Mouse (Mus musculus) stomach, embryonic 15.5 days (tissue): Measurements from ENCODE around the gene Sdk2. TPM values are rescaled to one million over a fixed set of nuclear protein-coding genes. Genes with fewer than 3 reads are reported as not detected.

Source experiments
- ATAC-seq: fragments of 200-750 bp; cut with Nextera tagmentation; 2 replicates; pipeline ENCODE4 v1.8.0; 2017; ENCODE audit warnings: low read depth, moderate number of reproducible peaks, moderate TSS enrichment; ENCODE audit not compliant: insufficient read depth, low FRiP score
- H3K27ac ChIP-seq: fragments of 300-500 bp; sonication (generic); 2 replicates; pipeline ENCODE4 v1.5.1; 2015; ENCODE audit warnings: mild to moderate bottlenecking, inconsistent platforms
- H3K27me3 ChIP-seq: fragments of 300-500 bp; sonication (generic); replicated peaks from 2 replicates; pipeline ENCODE4 v1.6.1; 2015; ENCODE audit warnings: inconsistent platforms
- H3K36me3 ChIP-seq: fragments of 300-500 bp; sonication (generic); 2 replicates; pipeline ENCODE4 v1.6.1; 2015; ENCODE audit warnings: inconsistent platforms
- H3K4me1 ChIP-seq: fragments of 300-500 bp; sonication (generic); 2 replicates; pipeline ENCODE4 v1.6.1; 2015; ENCODE audit warnings: inconsistent platforms
- H3K4me2 ChIP-seq: fragments of 300-500 bp; sonication (generic); 2 replicates; pipeline ENCODE4 v1.6.1; 2015; ENCODE audit warnings: mild to moderate bottlenecking, inconsistent platforms
- H3K4me3 ChIP-seq: fragments of 300-500 bp; sonication (generic); replicated peaks from 2 replicates; pipeline ENCODE4 v1.5.1; 2015; ENCODE audit warnings: inconsistent platforms
- H3K9ac ChIP-seq: fragments of 300-500 bp; sonication (generic); 2 replicates; pipeline ENCODE4 v1.6.1; 2015; ENCODE audit warnings: inconsistent platforms
- H3K9me3 ChIP-seq: fragments of 300-500 bp; sonication (generic); 2 replicates; pipeline ENCODE4 v1.6.1; 2016; ENCODE audit warnings: inconsistent platforms
- WGBS: fragments of 180-500 bp; shearing (Covaris S2); methylation state at CpG from one replicate; pipeline ENCODE4 v1.1.7; 2015; 5-methylcytosine and 5-hydroxymethylcytosine counted together
- polyA plus RNA-seq: library from polyadenylated mRNA; unstranded; fragments of >200 nt; fragmentation: Nextera tagmentation; extraction: Ambion mirVana; gene quantifications from 2 replicates; pipeline ENCODE4 v1.2.1, GENCODE M21; 2015

Gene Sdk2
- polyA plus RNA-seq, 1 experiment from 2014 or later: 3.0 TPM

GRCm38 (mm10) chr11:113990065-113990464 is 76.8 kb downstream of the Sdk2 start:
- Histone ChIP-seq H3K4me1 (peaks cover 13% of the 10 kb centered on the region), H3K4me3 (peak overlapping the region; percentile 20; the same call in 1 of the 2 replicates), H3K36me3 (no peaks in the 10 kb centered on the region), H3K27me3 (no peaks in the 10 kb centered on the region), H3K9ac (no peak overlapping the region), H3K4me2 (peak overlapping the region; percentile 40), H3K27ac (no peak overlapping the region), H3K9me3 (no peaks in the 10 kb centered on the region)
- WGBS: 23% methylated on average over 4 of the region's 4 CpGs
- no peak for ATAC-seq

- no peak for ATAC-seq
- Histone ChIP-seq H3K27me3 (no peaks in the 10 kb centered on the region), H3K4me2 (no peak overlapping the region), H3K4me3 (no peak overlapping the region), H3K27ac (no peak overlapping the region), H3K9me3 (no peaks in the 10 kb centered on the region), H3K9ac (no peak overlapping the region), H3K4me1 (peaks cover 26% of the 10 kb centered on the region), H3K36me3 (no peaks in the 10 kb centered on the region)
- WGBS: 25% methylated on average over 5 of the region's 5 CpGs
Observed at GRCm38 (mm10) chr11:113985826-113986416, 80.9 kb downstream of the Sdk2 start.

GRCm38 (mm10) chr11:113981732-113982503 is 84.9 kb downstream of the Sdk2 start:
- 28% methylated on average over 7 of the region's 7 CpGs for WGBS
- Histone ChIP-seq H3K9ac (no peak overlapping the region), H3K27me3 (no peaks in the 10 kb centered on the region), H3K4me3 (no peak overlapping the region), H3K4me2 (no peak overlapping the region), H3K9me3 (no peaks in the 10 kb centered on the region), H3K27ac (peak overlapping the region; percentile 14; the same call in 1 of the 2 replicates), H3K36me3 (no peaks in the 10 kb centered on the region), H3K4me1 (peaks cover 20% of the 10 kb centered on the region)
- peak; percentile 32; the same call in 1 of the 2 replicates for ATAC-seq

- WGBS: 64% methylated on average over 6 of the region's 6 CpGs
- Histone ChIP-seq H3K9me3 (no peaks in the 10 kb centered on the region), H3K9ac (no peak overlapping the region), H3K4me1 (peaks cover 19% of the 10 kb centered on the region), H3K36me3 (no peaks in the 10 kb centered on the region), H3K4me2 (no peak overlapping the region), H3K27ac (0 out of 2 replicates have a peak overlapping the region, but pooled peaks have one; percentile 14), H3K4me3 (no peak overlapping the region), H3K27me3 (no peaks in the 10 kb centered on the region)
- ATAC-seq: no peak
Observed at GRCm38 (mm10) chr11:113981088-113981487, 85.8 kb downstream of the Sdk2 start.

GRCm38 (mm10) chr11:113978318-113978717 is 88.5 kb downstream of the Sdk2 start:
- H3K9me3 ChIP-seq: no peaks in the 10 kb centered on the region
- no peak for ATAC-seq
- no peaks in the 10 kb centered on the region for H3K27me3 ChIP-seq
- H3K4me2 ChIP-seq: no peak overlapping the region
- peaks cover 18% of the 10 kb centered on the region for H3K4me1 ChIP-seq
- H3K9ac ChIP-seq: no peak overlapping the region
- H3K27ac ChIP-seq: no peak overlapping the region
- 96% methylated on average over 12 of the region's 12 CpGs for WGBS
- no peaks in the 10 kb centered on the region for H3K36me3 ChIP-seq
- no peak overlapping the region for H3K4me3 ChIP-seq

- Histone ChIP-seq H3K27me3 (no peaks in the 10 kb centered on the region), H3K36me3 (no peaks in the 10 kb centered on the region), H3K27ac (no peak overlapping the region), H3K9ac (no peak overlapping the region), H3K4me1 (peaks cover 5% of the 10 kb centered on the region; the same call in 1 of the 2 replicates), H3K9me3 (0 out of 2 replicates have a peak, but pooled peaks cover 4% of the 10 kb centered on the region), H3K4me3 (no peak overlapping the region), H3K4me2 (no peak overlapping the region)
- 59% methylated on average over 3 of the region's 3 CpGs for WGBS
- ATAC-seq: no peak
Observed at GRCm38 (mm10) chr11:113975667-113975970, 91.2 kb downstream of the Sdk2 start.

- no peak overlapping the region for H3K27ac ChIP-seq
- whole genome bisulfite sequencing: 30% methylated on average over 16 of the region's 16 CpGs
- no peak overlapping the region for H3K4me3 ChIP-seq
- no peak for ATAC-seq
- H3K4me1 ChIP-seq: peaks cover 5% of the 10 kb centered on the region; the same call in 1 of the 2 replicates
- no peaks in the 10 kb centered on the region for H3K36me3 ChIP-seq
- H3K4me2 ChIP-seq: no peak overlapping the region
- no peak overlapping the region for H3K9ac ChIP-seq
- no peaks in the 10 kb centered on the region for H3K27me3 ChIP-seq
- 0 out of 2 replicates have a peak, but pooled peaks cover 4% of the 10 kb centered on the region for H3K9me3 ChIP-seq
Observed at GRCm38 (mm10) chr11:113974876-113975666, 91.8 kb downstream of the Sdk2 start.

GRCm38 (mm10) chr11:113972517-113972872 is 94.4 kb downstream of the Sdk2 start:
- no peaks in the 10 kb centered on the region for H3K27me3 ChIP-seq
- ATAC-seq: peak; percentile 65; the same call in 1 of the 2 replicates
- H3K27ac ChIP-seq: no peak overlapping the region
- H3K4me2 ChIP-seq: no peak overlapping the region
- no peak overlapping the region for H3K4me3 ChIP-seq
- 66% methylated on average over 3 of the region's 3 CpGs for WGBS
- 0 out of 2 replicates have a peak, but pooled peaks cover 4% of the 10 kb centered on the region for H3K9me3 ChIP-seq
- no peak overlapping the region for H3K9ac ChIP-seq
- H3K36me3 ChIP-seq: no peaks in the 10 kb centered on the region
- H3K4me1 ChIP-seq: peaks cover 5% of the 10 kb centered on the region; the same call in 1 of the 2 replicates

GRCm38 (mm10) chr11:113971609-113972516 is 95.0 kb downstream of the Sdk2 start:
- no peak for ATAC-seq
- no peak overlapping the region for H3K27ac ChIP-seq
- 82% methylated on average over 19 of the region's 19 CpGs for WGBS
- 0 out of 2 replicates have a peak, but pooled peaks cover 10% of the 10 kb centered on the region for H3K9me3 ChIP-seq
- no peak overlapping the region for H3K4me3 ChIP-seq
- peaks cover 5% of the 10 kb centered on the region; the same call in 1 of the 2 replicates for H3K4me1 ChIP-seq
- H3K9ac ChIP-seq: no peak overlapping the region
- H3K27me3 ChIP-seq: no peaks in the 10 kb centered on the region
- H3K36me3 ChIP-seq: no peaks in the 10 kb centered on the region
- H3K4me2 ChIP-seq: no peak overlapping the region

- 83% methylated on average over 2 of the region's 2 CpGs for WGBS
- no peak overlapping the region for H3K9ac ChIP-seq
Observed at GRCm38 (mm10) chr11:113970026-113970425, 96.8 kb downstream of the Sdk2 start.

GRCm38 (mm10) chr11:113965214-113965613 is 101.6 kb downstream of the Sdk2 start:
- H3K36me3 ChIP-seq: no peaks in the 10 kb centered on the region
- H3K9me3 ChIP-seq: 0 out of 2 replicates have a peak, but pooled peaks cover 11% of the 10 kb centered on the region
- ATAC-seq: no peak
- no peak overlapping the region for H3K9ac ChIP-seq
- H3K27ac ChIP-seq: no peak overlapping the region
- H3K4me2 ChIP-seq: no peak overlapping the region
- H3K4me1 ChIP-seq: no peaks in the 10 kb centered on the region
- 84% methylated on average over 1 of the region's 1 CpGs for WGBS
- H3K27me3 ChIP-seq: no peaks in the 10 kb centered on the region
- H3K4me3 ChIP-seq: no peak overlapping the region

More at GRCm38 (mm10) chr11:113970026-113970425, 96.8 kb downstream of the Sdk2 start:
- no peak overlapping the region for H3K4me2 ChIP-seq
- H3K4me3 ChIP-seq: no peak overlapping the region
- no peaks in the 10 kb centered on the region for H3K27me3 ChIP-seq
- H3K9me3 ChIP-seq: 0 out of 2 replicates have a peak, but pooled peaks cover 15% of the 10 kb centered on the region
- ATAC-seq: no peak
- no peak overlapping the region for H3K27ac ChIP-seq
- H3K36me3 ChIP-seq: no peaks in the 10 kb centered on the region
- no peaks in the 10 kb centered on the region for H3K4me1 ChIP-seq
